Mouse (Mus musculus): Measurements from ENCODE around the gene Gm3453. TPM values are rescaled to one million over a fixed set of nuclear protein-coding genes. Genes with fewer than 3 reads are reported as not detected.
"Not testable (repeated sequence)": the region's sequence is repeated elsewhere in the genome, so short reads cannot be mapped to it uniquely, and the experiment has no call there.

Gene Gm3453
- polyA plus RNA-seq (2014; fragmentation: Nextera tagmentation; extraction: Ambion mirVana), result not detected in 2 replicates

DNA sequence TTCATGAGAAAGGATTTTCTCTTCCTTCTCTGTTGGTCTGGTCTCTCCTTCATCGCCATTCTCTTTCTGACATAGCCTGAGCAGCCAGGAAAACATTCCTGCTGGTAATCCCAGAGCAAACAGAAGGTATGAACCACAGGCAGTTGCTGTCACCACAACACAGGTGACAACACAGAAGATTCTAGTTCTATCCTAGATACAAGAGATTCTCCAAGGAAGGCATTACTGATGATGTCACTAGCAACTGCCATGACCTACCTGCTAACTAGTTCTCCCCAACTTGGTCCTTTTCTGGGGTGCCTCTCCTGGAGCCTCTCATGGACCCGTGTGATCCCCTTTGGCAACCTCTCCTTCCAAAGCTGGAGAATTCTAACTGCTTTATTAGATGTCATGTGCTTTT is at the start of gene Gm3453:
Gm3453 (minus strand) TSS at position 101 of the 400 bp plus-strand sequence.
- not testable (repeated sequence) for H3K9me3 ChIP-seq (ENCODE audit: control insufficient read depth, low read length); H3K9ac ChIP-seq (replicated peaks; ENCODE audit: low read depth, low read length); H3K4me1 ChIP-seq (ENCODE audit: control insufficient read depth, insufficient read depth, low read length); H3K4me2 ChIP-seq (ENCODE audit: low read depth, low read length); H3K36me3 ChIP-seq (ENCODE audit: control insufficient read depth, insufficient read depth, low read length); H3K27ac ChIP-seq (ENCODE audit: low read depth, low read length); H3K27me3 ChIP-seq (ENCODE audit: control insufficient read depth, insufficient read depth, low read length); ATAC-seq (ENCODE audit: low read depth); H3K4me3 ChIP-seq (ENCODE audit: low read depth, low read length)
- 58% methylated on average over 2 of the region's 2 CpGs for WGBS

DNA sequence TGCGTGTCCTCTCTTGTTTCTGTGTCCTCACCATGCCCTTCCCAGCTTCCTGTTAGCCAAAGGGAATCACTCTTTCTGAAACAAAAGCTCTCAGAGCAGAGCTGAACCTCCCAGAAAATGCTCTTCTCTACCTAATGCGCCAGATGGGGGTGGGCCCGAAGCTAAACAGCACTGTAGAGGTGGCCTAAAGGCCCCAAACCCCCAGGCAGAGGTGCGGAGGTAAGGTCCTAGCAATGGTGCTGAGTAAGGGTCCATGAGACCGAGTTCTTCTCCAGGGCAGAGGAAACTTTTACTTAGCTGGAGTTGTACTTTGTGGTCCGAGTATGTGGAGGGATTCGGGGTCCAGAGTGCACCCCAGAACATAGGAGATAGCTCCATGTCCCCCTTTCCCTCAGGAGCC is 8.2 kb upstream of the Gm3453 start:
- not testable (repeated sequence) for ATAC-seq (ENCODE audit: low read depth); H3K27ac ChIP-seq (ENCODE audit: low read depth, low read length); H3K4me2 ChIP-seq (ENCODE audit: low read depth, low read length); H3K36me3 ChIP-seq (ENCODE audit: control insufficient read depth, insufficient read depth, low read length); H3K4me1 ChIP-seq (ENCODE audit: control insufficient read depth, insufficient read depth, low read length); H3K27me3 ChIP-seq (ENCODE audit: control insufficient read depth, insufficient read depth, low read length); H3K4me3 ChIP-seq (ENCODE audit: low read depth, low read length); H3K9me3 ChIP-seq (ENCODE audit: control insufficient read depth, low read length); H3K9ac ChIP-seq (replicated peaks; ENCODE audit: low read depth, low read length)
- 77% methylated on average over 4 of the region's 7 CpGs for WGBS

DNA sequence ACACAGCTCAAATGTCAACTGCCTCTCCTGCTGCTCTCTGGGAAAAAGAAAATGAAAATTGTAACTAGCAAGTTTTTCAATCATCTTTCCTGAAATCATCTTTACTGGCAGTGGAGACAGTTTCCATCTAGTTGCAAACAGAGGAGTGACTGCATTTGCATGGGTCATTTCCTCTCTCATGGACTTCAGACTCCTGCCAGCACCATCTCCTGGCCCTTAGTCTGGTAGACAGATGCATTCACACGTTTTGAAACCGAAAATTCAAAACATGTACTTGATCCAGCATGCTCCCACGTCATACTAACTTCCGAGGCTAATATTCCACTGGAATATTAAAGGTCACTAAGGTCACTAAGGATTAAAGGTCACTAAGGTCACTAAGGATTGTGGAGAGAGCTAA is 16.5 kb downstream of the Gm3453 start:
- WGBS, result 35% methylated on average over 4 of the region's 4 CpGs
- not testable (repeated sequence) for H3K27me3 ChIP-seq (ENCODE audit: control insufficient read depth, insufficient read depth, low read length); H3K4me3 ChIP-seq (ENCODE audit: low read depth, low read length); H3K9me3 ChIP-seq (ENCODE audit: control insufficient read depth, low read length); H3K9ac ChIP-seq (replicated peaks; ENCODE audit: low read depth, low read length); H3K36me3 ChIP-seq (ENCODE audit: control insufficient read depth, insufficient read depth, low read length); H3K4me2 ChIP-seq (ENCODE audit: low read depth, low read length); H3K27ac ChIP-seq (ENCODE audit: low read depth, low read length); ATAC-seq (ENCODE audit: low read depth); H3K4me1 ChIP-seq (ENCODE audit: control insufficient read depth, insufficient read depth, low read length)

DNA sequence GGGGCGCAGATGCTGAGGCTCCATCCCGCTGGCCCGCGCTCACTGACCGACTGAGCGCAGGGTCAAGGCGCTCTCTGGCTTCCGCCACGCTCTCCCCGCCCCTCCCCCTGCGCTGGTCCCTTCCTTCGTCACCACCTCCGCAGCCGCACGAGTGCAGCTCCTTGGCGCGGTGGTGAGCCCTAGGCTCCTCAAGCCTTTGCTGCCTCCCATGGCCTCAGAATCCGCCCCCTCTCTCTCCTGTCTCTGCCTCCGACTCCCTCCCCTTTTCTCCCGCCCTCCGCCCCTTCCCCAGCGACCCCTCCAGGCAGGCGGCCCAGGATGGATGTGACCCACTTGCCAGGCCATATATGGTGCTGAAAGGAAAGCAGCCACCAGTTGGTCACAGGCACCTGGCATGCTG is 17.3 kb downstream of the Gm3453 start, which contains the start of gene Gm3248:
Gm3248 (minus strand) TSS at position 111 of the 400 bp plus-strand sequence.
- ATAC-seq (ENCODE audit: low read depth); H3K4me1 ChIP-seq (ENCODE audit: control insufficient read depth, insufficient read depth, low read length); H3K27ac ChIP-seq (ENCODE audit: low read depth, low read length); H3K27me3 ChIP-seq (ENCODE audit: control insufficient read depth, insufficient read depth, low read length); H3K36me3 ChIP-seq (ENCODE audit: control insufficient read depth, insufficient read depth, low read length); H3K9me3 ChIP-seq (ENCODE audit: control insufficient read depth, low read length): not testable (repeated sequence)
- Histone ChIP-seq H3K4me3 (ENCODE audit: low read depth, low read length) (peak within 1 kb of the TSS; percentile 41), H3K4me2 (ENCODE audit: low read depth, low read length) (peak within 1 kb of the TSS; percentile 61), H3K9ac (replicated peaks; ENCODE audit: low read depth, low read length) (peak within 1 kb of the TSS; percentile 55)
- WGBS, result 0% methylated on average over 15 of the region's 23 CpGs

DNA sequence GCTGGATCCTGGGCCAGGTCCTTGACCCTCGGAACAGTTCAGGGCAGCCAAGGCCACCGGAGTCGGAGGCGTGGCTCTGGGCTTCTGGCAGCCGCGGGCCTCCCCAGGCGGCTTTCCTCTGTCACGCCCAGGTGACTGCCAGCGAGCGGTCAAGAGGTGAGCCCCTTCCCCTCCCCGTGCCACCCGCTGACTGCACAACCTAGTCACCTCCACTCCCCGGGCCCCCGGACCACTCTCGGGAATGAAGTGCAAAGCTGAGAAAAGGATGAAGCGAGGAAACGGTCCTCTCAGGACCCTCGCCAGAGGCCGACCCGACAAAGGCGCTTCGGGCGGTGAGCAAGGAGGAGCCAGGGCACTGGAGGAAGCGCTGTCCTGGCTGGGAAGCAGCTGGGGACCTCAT is 17.8 kb downstream of the Gm3453 start:
- Histone ChIP-seq H3K4me2 (ENCODE audit: low read depth, low read length) (peak overlapping the region; percentile 61), H3K4me3 (ENCODE audit: low read depth, low read length) (peak overlapping the region; percentile 41), H3K9ac (replicated peaks; ENCODE audit: low read depth, low read length) (peak overlapping the region; percentile 55)
- H3K4me1 ChIP-seq (ENCODE audit: control insufficient read depth, insufficient read depth, low read length); H3K9me3 ChIP-seq (ENCODE audit: control insufficient read depth, low read length); H3K36me3 ChIP-seq (ENCODE audit: control insufficient read depth, insufficient read depth, low read length); H3K27ac ChIP-seq (ENCODE audit: low read depth, low read length); H3K27me3 ChIP-seq (ENCODE audit: control insufficient read depth, insufficient read depth, low read length): not testable (repeated sequence)
- WGBS, result 2% methylated on average over 23 of the region's 24 CpGs
- ATAC-seq (ENCODE audit: low read depth), result 0 out of 2 replicates have a peak, but pooled peaks have one; percentile 66

DNA sequence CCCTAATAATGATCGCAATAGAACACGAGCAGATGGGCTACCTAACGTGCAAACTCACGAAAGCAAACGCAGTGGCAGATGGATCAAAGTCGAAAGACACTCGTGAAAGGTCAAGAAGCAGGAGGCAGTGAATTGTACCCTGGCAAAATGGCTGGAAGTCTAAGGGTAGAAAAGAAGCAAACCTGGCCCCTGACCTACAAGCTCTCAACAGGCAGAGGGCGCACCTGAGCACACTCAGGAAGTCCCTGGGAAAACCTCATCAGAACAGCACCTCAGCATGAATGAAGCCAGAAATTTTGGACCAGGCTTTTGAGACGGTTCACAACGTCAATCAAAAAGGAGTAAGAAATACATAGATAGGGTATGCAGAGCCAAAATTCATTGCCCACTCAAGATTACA is 18.5 kb downstream of the Gm3453 start:
- H3K27me3 ChIP-seq (ENCODE audit: control insufficient read depth, insufficient read depth, low read length); H3K9me3 ChIP-seq (ENCODE audit: control insufficient read depth, low read length); ATAC-seq (ENCODE audit: low read depth): not testable (repeated sequence)

DNA sequence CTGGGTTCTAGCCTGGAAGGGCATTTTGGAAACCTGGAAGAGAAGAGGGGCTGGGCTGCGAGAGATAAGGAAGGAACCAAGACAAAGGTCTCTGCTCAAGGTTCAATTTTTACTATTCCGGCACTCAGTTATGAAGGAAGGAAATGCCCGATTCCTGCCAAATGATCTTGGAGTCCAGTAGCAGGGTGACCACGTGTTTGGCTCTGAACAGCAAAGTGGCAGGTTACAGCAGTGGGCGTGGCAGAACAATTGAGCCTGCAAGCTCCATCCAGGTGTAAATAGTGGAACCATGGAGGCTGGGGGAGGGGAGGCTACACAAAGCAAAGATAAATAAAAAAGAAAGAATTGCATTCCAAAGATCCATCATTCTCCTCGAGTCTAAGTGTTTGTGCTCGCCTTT is 55.7 kb downstream of the Gm3453 start:
- ATAC-seq (ENCODE audit: low read depth); H3K4me1 ChIP-seq (ENCODE audit: control insufficient read depth, insufficient read depth, low read length); H3K27ac ChIP-seq (ENCODE audit: low read depth, low read length); H3K4me2 ChIP-seq (ENCODE audit: low read depth, low read length); H3K27me3 ChIP-seq (ENCODE audit: control insufficient read depth, insufficient read depth, low read length); H3K9me3 ChIP-seq (ENCODE audit: control insufficient read depth, low read length); H3K36me3 ChIP-seq (ENCODE audit: control insufficient read depth, insufficient read depth, low read length); H3K4me3 ChIP-seq (ENCODE audit: low read depth, low read length); H3K9ac ChIP-seq (replicated peaks; ENCODE audit: low read depth, low read length): not testable (repeated sequence)
- WGBS, result 80% methylated on average over 7 of the region's 7 CpGs

More for the DNA sequence above, 18.5 kb downstream of the Gm3453 start:
- 3% methylated on average over 3 of the region's 10 CpGs for WGBS
- not testable (repeated sequence) for H3K4me3 ChIP-seq (ENCODE audit: low read depth, low read length); H3K4me1 ChIP-seq (ENCODE audit: control insufficient read depth, insufficient read depth, low read length); H3K27ac ChIP-seq (ENCODE audit: low read depth, low read length); H3K4me2 ChIP-seq (ENCODE audit: low read depth, low read length); H3K36me3 ChIP-seq (ENCODE audit: control insufficient read depth, insufficient read depth, low read length); H3K9ac ChIP-seq (replicated peaks; ENCODE audit: low read depth, low read length)

Other genes with a start within 250 kb of the Gm3453 start
- 0.72 and 1.8 TPM in 2 replicates for gene Gm3373, start 237.6 kb downstream of the Gm3453 start, polyA plus RNA-seq (2014; fragmentation: Nextera tagmentation; extraction: Ambion mirVana)
- 3.9 and 5.7 TPM in 2 replicates for gene Gm3383, start 171.2 kb downstream of the Gm3453 start, polyA plus RNA-seq (2014; fragmentation: Nextera tagmentation; extraction: Ambion mirVana)
- gene Gm3424, start 148.8 kb downstream of the Gm3453 start, polyA plus RNA-seq (2014; fragmentation: Nextera tagmentation; extraction: Ambion mirVana), result not detected in 2 replicates
- gene Gm8237, start 98.8 kb downstream of the Gm3453 start, polyA plus RNA-seq (2014; fragmentation: Nextera tagmentation; extraction: Ambion mirVana), result 0.88 and 1.8 TPM in 2 replicates
- gene Gm3248, start 17.4 kb downstream of the Gm3453 start, polyA plus RNA-seq (2014; fragmentation: Nextera tagmentation; extraction: Ambion mirVana), result 3.6 and 4.9 TPM in 2 replicates
- gene Gm6337, start 79.1 kb upstream of the Gm3453 start, polyA plus RNA-seq (2014; fragmentation: Nextera tagmentation; extraction: Ambion mirVana), result not detected in 2 replicates
- 4.9 and 8.7 TPM in 2 replicates for gene Gm8206, start 114.8 kb upstream of the Gm3453 start, polyA plus RNA-seq (2014; fragmentation: Nextera tagmentation; extraction: Ambion mirVana)
- 6.5 and 7.2 TPM in 2 replicates for gene Gm3468, start 129.5 kb upstream of the Gm3453 start, polyA plus RNA-seq (2014; fragmentation: Nextera tagmentation; extraction: Ambion mirVana)
- gene Gm3476, start 146.7 kb upstream of the Gm3453 start, polyA plus RNA-seq (2014; fragmentation: Nextera tagmentation; extraction: Ambion mirVana), result not detected in 2 replicates
- gene Gm21560, start 240.2 kb upstream of the Gm3453 start, polyA plus RNA-seq (2014; fragmentation: Nextera tagmentation; extraction: Ambion mirVana), result not detected in 2 replicates

Data from neural tube, embryonic 14.5 days (tissue).